Mouse (Mus musculus) embryonic facial prominence, embryonic 12.5 days (tissue): ENCODE data around the gene Ap4b1. TPM values are rescaled to one million over a fixed set of nuclear protein-coding genes. Genes with fewer than 3 reads are reported as not detected.
"Not testable (repeated sequence)": the region's sequence is repeated elsewhere in the genome, so short reads cannot be mapped to it uniquely, and the experiment has no call there.

Experiments
- ATAC-seq: fragments of 200-750 bp; cut with Nextera tagmentation; 2 replicates; pipeline ENCODE4 v1.8.0; 2017; ENCODE audit not compliant: insufficient number of reproducible peaks, insufficient read depth, low FRiP score, low TSS enrichment
- H3K27ac ChIP-seq: fragments of 300-500 bp; sonication (generic); 2 replicates; pipeline ENCODE4 v1.5.1; 2016; ENCODE audit warnings: mild to moderate bottlenecking
- H3K27me3 ChIP-seq: fragments of 300-500 bp; sonication (generic); 2 replicates; pipeline ENCODE4 v1.6.1; 2016; ENCODE audit warnings: mild to moderate bottlenecking, moderate library complexity
- H3K36me3 ChIP-seq: fragments of 300-500 bp; sonication (generic); 2 replicates; pipeline ENCODE4 v1.6.1; 2016; ENCODE audit warnings: mild to moderate bottlenecking
- H3K4me1 ChIP-seq: fragments of 300-500 bp; sonication (generic); 2 replicates; pipeline ENCODE4 v1.6.1; 2016
- H3K4me2 ChIP-seq: fragments of 300-500 bp; sonication (generic); replicated peaks from 2 replicates; pipeline ENCODE4 v1.6.1; 2016; ENCODE audit warnings: mild to moderate bottlenecking, moderate library complexity
- H3K4me3 ChIP-seq: fragments of 300-500 bp; sonication (generic); 2 replicates; pipeline ENCODE4 v1.5.1; 2016; ENCODE audit warnings: mild to moderate bottlenecking
- H3K9ac ChIP-seq: fragments of 300-500 bp; sonication (generic); 2 replicates; pipeline ENCODE4 v1.6.1; 2016; ENCODE audit warnings: mild to moderate bottlenecking, moderate library complexity
- H3K9me3 ChIP-seq: fragments of 300-500 bp; sonication (generic); 2 replicates; pipeline ENCODE4 v1.6.1; 2016; ENCODE audit warnings: mild to moderate bottlenecking, moderate library complexity
- WGBS: fragments of 180-500 bp; shearing (Covaris S2); methylation state at CpG from one replicate; pipeline ENCODE4 v1.1.7; 2016; 5-methylcytosine and 5-hydroxymethylcytosine counted together
- polyA plus RNA-seq: library from polyadenylated mRNA; unstranded; fragments of >200 nt; fragmentation: Nextera tagmentation; extraction: Ambion mirVana; gene quantifications from 2 replicates; pipeline ENCODE4 v1.2.1, GENCODE M21; 2016

The Ap4b1 gene
- polyA plus RNA-seq, 1 experiment from 2014 or later: 24.8 TPM

- WGBS: 76% methylated on average over 10 of the region's 10 CpGs
- Histone ChIP-seq H3K27me3 (no peaks in the 10 kb centered on the region), H3K27ac (peak overlapping the region; percentile 57; the same call in 1 of the 2 replicates), H3K36me3 (peaks cover 23% of the 10 kb centered on the region), H3K4me2 (no peak overlapping the region), H3K9ac (no peak overlapping the region), H3K4me1 (no peaks in the 10 kb centered on the region), H3K9me3 (no peaks in the 10 kb centered on the region), H3K4me3 (no peak overlapping the region)
- ATAC-seq: no peak
Observed at GRCm38 (mm10) chr3:103801631-103802531, 7.4 kb upstream of the Ap4b1 start.

DNA sequence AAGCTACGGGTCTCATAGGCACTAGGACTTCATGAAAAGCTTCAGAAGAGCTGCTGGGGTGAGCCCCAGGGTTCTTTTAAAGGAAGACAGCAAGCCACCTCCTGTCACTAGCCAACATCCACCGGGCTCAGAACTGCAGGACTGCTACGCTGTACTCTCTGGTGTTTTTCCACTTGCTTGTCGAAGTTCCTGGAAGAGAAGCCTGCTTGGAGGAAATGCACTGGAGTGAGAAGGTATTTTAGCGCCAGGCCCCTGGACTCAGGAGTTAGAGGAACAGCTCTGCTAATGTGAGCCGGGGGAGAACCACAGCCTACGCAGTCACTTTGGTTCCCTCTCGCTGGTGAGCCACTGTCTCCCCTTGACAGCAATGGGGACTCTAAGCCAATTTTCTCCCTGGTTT is 6.5 kb upstream of the Ap4b1 start:
- Histone ChIP-seq H3K4me1 (peaks cover under 1% of the 10 kb centered on the region; the same call in 1 of the 2 replicates), H3K27ac (no peak overlapping the region), H3K4me2 (no peak overlapping the region), H3K27me3 (no peaks in the 10 kb centered on the region), H3K36me3 (peaks cover 25% of the 10 kb centered on the region), H3K4me3 (no peak overlapping the region), H3K9ac (no peak overlapping the region), H3K9me3 (no peaks in the 10 kb centered on the region)
- WGBS: 90% methylated on average over 8 of the region's 8 CpGs
- no peak for ATAC-seq

DNA sequence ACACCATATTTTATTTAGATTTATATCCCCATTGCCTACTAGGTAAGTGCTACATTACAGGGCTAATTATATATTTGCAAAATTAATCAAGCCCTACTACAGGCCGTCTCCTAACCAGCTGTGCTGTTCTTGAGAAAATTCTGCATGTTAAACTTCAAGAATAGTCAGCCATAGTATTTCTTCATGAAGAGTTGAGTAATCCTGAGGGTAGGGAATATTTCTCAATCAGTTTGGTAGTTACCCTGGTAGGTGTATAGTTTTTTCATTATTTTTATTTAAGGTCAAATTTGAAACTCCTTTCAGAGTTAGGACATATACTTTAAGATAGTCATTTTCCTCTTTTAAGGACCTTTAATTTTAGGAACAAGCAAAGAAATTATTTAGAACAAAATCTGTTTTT is 3.6 kb upstream of the Ap4b1 start:
- H3K9me3 ChIP-seq: no peaks in the 10 kb centered on the region
- no peak for ATAC-seq
- no peak overlapping the region for H3K4me2 ChIP-seq
- peaks cover 25% of the 10 kb centered on the region for H3K36me3 ChIP-seq
- no peak overlapping the region for H3K27ac ChIP-seq
- peaks cover 12% of the 10 kb centered on the region for H3K4me1 ChIP-seq
- H3K27me3 ChIP-seq: no peaks in the 10 kb centered on the region
- H3K4me3 ChIP-seq: no peak overlapping the region
- 80% methylated on average over 1 of the region's 1 CpGs for WGBS
- no peak overlapping the region for H3K9ac ChIP-seq

DNA sequence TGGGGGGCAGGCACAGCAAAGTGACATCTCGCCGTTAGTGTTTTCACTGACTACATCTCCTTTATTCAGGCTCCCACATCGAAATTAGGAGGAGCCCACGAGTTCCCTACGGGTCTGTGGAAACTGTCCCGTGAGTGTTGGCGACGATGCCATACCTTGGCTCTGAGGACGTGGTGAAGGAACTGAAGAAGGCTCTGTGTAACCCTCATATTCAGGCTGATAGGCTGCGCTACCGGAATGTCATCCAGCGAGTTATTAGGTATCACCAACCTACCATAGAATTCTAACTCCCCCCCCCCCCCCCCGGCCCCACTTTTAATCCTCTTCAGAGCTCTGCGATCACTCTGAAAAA is 455 bp downstream of the Ap4b1 start:
- peak overlapping the region; percentile 75 for H3K4me2 ChIP-seq
- peaks cover 12% of the 10 kb centered on the region for H3K4me1 ChIP-seq
- H3K27ac ChIP-seq: peak overlapping the region; percentile 83
- no peaks in the 10 kb centered on the region for H3K27me3 ChIP-seq
- H3K9ac ChIP-seq: peak overlapping the region; percentile 73
- no peaks in the 10 kb centered on the region for H3K9me3 ChIP-seq
- peaks cover 14% of the 10 kb centered on the region for H3K36me3 ChIP-seq
- peak overlapping the region; percentile 82 for H3K4me3 ChIP-seq
- peak; percentile 24; the same call in 1 of the 2 replicates for ATAC-seq
- 2% methylated on average over 14 of the region's 14 CpGs for WGBS

- no peaks in the 10 kb centered on the region for H3K27me3 ChIP-seq
- no peak overlapping the region for H3K9ac ChIP-seq
- no peak for ATAC-seq
- H3K4me3 ChIP-seq: no peak overlapping the region
- H3K36me3 ChIP-seq: peaks cover 22% of the 10 kb centered on the region
- no peaks in the 10 kb centered on the region for H3K9me3 ChIP-seq
- H3K4me1 ChIP-seq: peaks cover 12% of the 10 kb centered on the region
- WGBS: 89% methylated on average over 6 of the region's 6 CpGs
- H3K27ac ChIP-seq: no peak overlapping the region
- H3K4me2 ChIP-seq: no peak overlapping the region
Observed at GRCm38 (mm10) chr3:103810967-103811366, 1.6 kb downstream of the Ap4b1 start.

- Histone ChIP-seq H3K27me3 (no peaks in the 10 kb centered on the region), H3K9ac (no peak overlapping the region), H3K4me3 (no peak overlapping the region), H3K27ac (no peak overlapping the region), H3K4me1 (no peaks in the 10 kb centered on the region), H3K36me3 (peaks cover 5% of the 10 kb centered on the region; the same call in 1 of the 2 replicates), H3K4me2 (no peak overlapping the region), H3K9me3 (no peaks in the 10 kb centered on the region)
- ATAC-seq: no peak
Observed at GRCm38 (mm10) chr3:103827548-103827947, 18.2 kb downstream of the Ap4b1 start.

- Histone ChIP-seq H3K36me3 (no peaks in the 10 kb centered on the region), H3K27me3 (no peaks in the 10 kb centered on the region), H3K9me3 (no peaks in the 10 kb centered on the region), H3K27ac (no peak overlapping the region), H3K4me2 (no peak overlapping the region), H3K4me1 (no peaks in the 10 kb centered on the region), H3K4me3 (no peak overlapping the region), H3K9ac (no peak overlapping the region)
- 86% methylated on average over 3 of the region's 3 CpGs for WGBS
- no peak for ATAC-seq
Observed at GRCm38 (mm10) chr3:103829036-103829435, 19.7 kb downstream of the Ap4b1 start.

GRCm38 (mm10) chr3:103830681-103831080 is 21.4 kb downstream of the Ap4b1 start:
- H3K9ac ChIP-seq, H3K4me1 ChIP-seq, ATAC-seq, H3K9me3 ChIP-seq, H3K4me2 ChIP-seq, H3K27ac ChIP-seq, H3K4me3 ChIP-seq, H3K27me3 ChIP-seq, H3K36me3 ChIP-seq: not testable (repeated sequence)
- 70% methylated on average over 1 of the region's 1 CpGs for WGBS

- Histone ChIP-seq H3K9ac (no peak overlapping the region), H3K4me3 (no peak overlapping the region), H3K27ac (no peak overlapping the region), H3K36me3 (no peaks in the 10 kb centered on the region), H3K4me2 (no peak overlapping the region), H3K9me3 (no peaks in the 10 kb centered on the region), H3K27me3 (no peaks in the 10 kb centered on the region), H3K4me1 (no peaks in the 10 kb centered on the region)
- no peak for ATAC-seq
- 80% methylated on average over 7 of the region's 7 CpGs for WGBS
Observed at GRCm38 (mm10) chr3:103831146-103831545, 21.8 kb downstream of the Ap4b1 start.

DNA sequence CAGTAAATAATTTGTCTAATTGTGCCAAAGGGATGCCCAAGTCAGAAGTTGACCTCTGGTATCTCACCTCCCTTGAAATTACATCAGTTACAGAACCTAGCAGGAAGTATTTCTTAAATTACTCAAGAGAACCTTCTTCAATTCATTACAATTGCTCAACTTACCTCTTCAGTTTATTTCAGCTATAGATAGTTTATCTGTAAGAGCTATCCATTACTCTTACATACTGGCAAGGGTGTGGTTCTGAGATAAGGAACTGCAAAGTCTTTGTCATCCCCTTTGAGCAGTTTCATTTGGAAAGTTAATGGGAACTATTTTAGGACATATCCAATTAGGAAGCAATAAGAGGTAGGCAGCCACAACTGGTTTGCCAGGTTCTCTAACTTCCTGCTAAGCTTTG is 23.1 kb downstream of the Ap4b1 start, which contains the start of gene Bcl2l15:
TSS of gene Bcl2l15 (plus strand) at position 176 of the 400 bp plus-strand sequence.
- Histone ChIP-seq H3K4me1 (no peaks in the 10 kb centered on the region), H3K27me3 (no peaks in the 10 kb centered on the region), H3K4me3 (no peak within 1 kb of the TSS), H3K9me3 (no peaks in the 10 kb centered on the region), H3K36me3 (no peaks in the 10 kb centered on the region), H3K27ac (no peak within 1 kb of the TSS), H3K9ac (no peak within 1 kb of the TSS), H3K4me2 (no peak within 1 kb of the TSS)
- ATAC-seq: no peak

- Histone ChIP-seq H3K9ac (no peak overlapping the region), H3K27ac (no peak overlapping the region), H3K36me3 (no peaks in the 10 kb centered on the region), H3K4me3 (no peak overlapping the region), H3K27me3 (no peaks in the 10 kb centered on the region), H3K4me1 (no peaks in the 10 kb centered on the region), H3K9me3 (no peaks in the 10 kb centered on the region), H3K4me2 (no peak overlapping the region)
- 84% methylated on average over 2 of the region's 2 CpGs for WGBS
- no peak for ATAC-seq
Observed at GRCm38 (mm10) chr3:103834001-103834400, 24.7 kb downstream of the Ap4b1 start.

- Histone ChIP-seq H3K36me3 (no peaks in the 10 kb centered on the region), H3K4me2 (no peak overlapping the region), H3K4me3 (no peak overlapping the region), H3K9me3 (no peaks in the 10 kb centered on the region), H3K27me3 (no peaks in the 10 kb centered on the region), H3K9ac (no peak overlapping the region), H3K27ac (no peak overlapping the region), H3K4me1 (no peaks in the 10 kb centered on the region)
- no peak for ATAC-seq
- 64% methylated on average over 6 of the region's 6 CpGs for WGBS
Observed at GRCm38 (mm10) chr3:103835272-103835950, 26.1 kb downstream of the Ap4b1 start.
